In the genomic region with DNA sequence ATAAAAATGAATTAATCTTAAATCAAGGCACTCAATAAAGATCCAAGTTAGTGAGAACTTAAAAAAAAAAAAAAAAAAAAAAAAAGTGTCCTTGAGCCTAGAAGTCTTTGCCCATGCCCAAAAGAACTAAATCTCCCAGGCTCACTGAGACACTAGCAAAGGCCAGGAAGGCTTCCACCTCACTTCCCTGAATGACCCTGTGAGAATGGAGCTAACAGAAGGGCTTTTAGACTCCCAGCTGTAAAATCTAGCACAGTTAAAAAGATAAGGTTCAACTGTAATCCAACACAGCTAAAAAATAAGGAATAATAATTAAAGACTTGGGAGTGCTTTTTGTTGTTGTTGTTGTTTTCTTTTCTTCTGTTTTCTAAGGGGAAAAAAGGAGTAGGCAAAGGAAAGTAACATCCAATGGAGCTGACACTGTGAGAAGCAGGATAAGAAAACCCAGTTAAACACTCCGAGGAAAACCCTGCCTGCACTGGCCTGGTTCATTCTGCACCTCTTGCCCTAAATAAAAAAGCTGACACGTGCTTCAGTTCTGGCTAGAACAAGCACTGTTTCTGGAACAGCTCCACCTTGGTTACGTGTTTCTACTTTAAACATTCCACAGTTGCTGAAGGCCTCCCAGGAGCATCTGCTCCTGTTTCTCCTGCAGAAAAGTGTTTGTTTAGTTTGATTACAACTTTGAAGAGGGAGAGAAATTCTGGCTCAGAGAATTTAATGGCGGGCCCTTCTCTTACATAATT, we compare ENCODE assay signal across 8 mouse cellular contexts. TPM values are rescaled to one million over a fixed set of nuclear protein-coding genes. Genes with fewer than 3 reads are reported as not detected.
DNase-seq lines count a peak whose midpoint lies in the region; ATAC-seq lines count a peak whose summit lies in the region.

No protein-coding gene starts in this region.

- intact Hi-C loops in heart, postnatal 14 days (cut with DNase I): no loop called here

- peak; percentile 61 for DNase-seq in adrenal gland, postnatal 10 days
- DNase-seq in adrenal gland, adult 8-10 months: no peak
- peak; percentile 29 to 57 for DNase-seq in heart, postnatal 14 days
- DNase-seq in lung, adult 18-20 months: peak; percentile 63 to 84
- no peak for DNase-seq in thymus, postnatal 0 days (ENCODE audit: low spot score)

- 0 out of 2 replicates have a peak overlapping the region, but pooled peaks have one; percentile 16 for H3K27ac ChIP-seq in liver, embryonic 16.5 days (ENCODE audit: low read length)
- no peak overlapping the region for H3K27ac ChIP-seq in liver, embryonic 12.5 days

- H3K36me3 ChIP-seq in liver, embryonic 16.5 days (ENCODE audit: control insufficient read depth, insufficient read depth): no peaks in the 10 kb centered on the region
- no peaks in the 10 kb centered on the region for H3K36me3 ChIP-seq in liver, embryonic 12.5 days

- no peak overlapping the region for H3K4me3 ChIP-seq in liver, embryonic 16.5 days (ENCODE audit: low read depth, low read length)
- no peak overlapping the region for H3K4me3 ChIP-seq in liver, embryonic 12.5 days

- no peak overlapping the region for H3K4me2 ChIP-seq in liver, embryonic 16.5 days (ENCODE audit: low read depth, low read length)
- no peak overlapping the region for H3K4me2 ChIP-seq in liver, embryonic 12.5 days

- no peaks in the 10 kb centered on the region for H3K27me3 ChIP-seq in liver, embryonic 16.5 days (ENCODE audit: control insufficient read depth, insufficient read depth, low read depth, low read length)
- H3K27me3 ChIP-seq in liver, embryonic 12.5 days (replicated peaks): no peaks in the 10 kb centered on the region

- peak; percentile 61; the same call in 1 of the 2 replicates for ATAC-seq in liver, embryonic 16.5 days (ENCODE audit: low read depth)
- no peak for ATAC-seq in liver, embryonic 12.5 days
- ATAC-seq in megakaryocyte-erythroid progenitor cell, adult 5-6 weeks (replicated peaks; ENCODE audit: low FRiP score, low TSS enrichment, poor library complexity, severe bottlenecking): no peak

- H3K9me3 ChIP-seq in liver, embryonic 16.5 days (replicated peaks; ENCODE audit: control insufficient read depth, low read length): no peaks in the 10 kb centered on the region
- no peaks in the 10 kb centered on the region for H3K9me3 ChIP-seq in liver, embryonic 12.5 days (replicated peaks)

- 30% methylated on average over 4 of the region's 4 CpGs for WGBS in liver, embryonic 16.5 days (ENCODE audit: insufficient replicate concordance)
- WGBS in liver, embryonic 12.5 days (ENCODE audit: insufficient replicate concordance): 52% methylated on average over 4 of the region's 4 CpGs

- H3K4me1 ChIP-seq in liver, embryonic 16.5 days (ENCODE audit: control insufficient read depth, low read depth, low read length): no peaks in the 10 kb centered on the region; the same call in none of the 2 replicates
- H3K4me1 ChIP-seq in liver, embryonic 12.5 days: peaks cover 49% of the 10 kb centered on the region

- H3K9ac ChIP-seq in liver, embryonic 16.5 days (ENCODE audit: low read depth, low read length): no peak overlapping the region
- no peak overlapping the region for H3K9ac ChIP-seq in liver, embryonic 12.5 days

RNA-seq across cellular contexts. Expression of gene Znrf3, which starts 23.0 kb away (rescaled TPM):
- 10 to 100 TPM; 23.9 to 29.3 TPM for total RNA-seq in adrenal gland, postnatal 10 days (2021)
- total RNA-seq in adrenal gland, adult 8-10 months (2022): 10 to 100 TPM; 26.1 to 41.3 (median 36.4) TPM
- polyA plus RNA-seq in liver, embryonic 16.5 days (2015; fragmentation: Nextera tagmentation; extraction: Ambion mirVana): 2.9 and 3.1 TPM in 2 replicates
- polyA plus RNA-seq in liver, embryonic 12.5 days (2016; fragmentation: Nextera tagmentation; extraction: Ambion mirVana): 5.0 and 5.4 TPM in 2 replicates
- total RNA-seq in heart, postnatal 14 days (2021): 10 to 100 TPM; 10.4 to 12.6 TPM
- polyA plus RNA-seq in thymus, postnatal 0 days (2015; fragmentation: Nextera tagmentation; extraction: Ambion mirVana): 7.4 and 10.9 TPM in 2 replicates
- 12.2 and 13.7 TPM in 2 replicates for total RNA-seq in megakaryocyte-erythroid progenitor cell, adult 5-6 weeks (2014; fragmentation: Nextera tagmentation)
- total RNA-seq in megakaryocyte-erythroid progenitor cell, adult 5-6 weeks (2017): 3.8 and 4.6 TPM in 2 replicates

Comparison
In these comparisons a context has a peak if more than half of its experiments do, and no peak if none do; other contexts are left out.
1. DNase-seq: peak in adrenal gland, postnatal 10 days (single experiment), heart, postnatal 14 days (2 of 2) and lung, adult 18-20 months (2 of 2); none in adrenal gland, adult 8-10 months (single experiment) and thymus, postnatal 0 days (single experiment).